Mouse (Mus musculus) liver, embryonic 14.5 days (tissue): ENCODE measurements around the gene Chrna1.

Experiments
- CTCF ChIP-seq: IDR thresholded peaks from 2 replicates; pipeline ENCODE4 v1.5.1; 2016; ENCODE audit warnings: antibody characterized with exemption, low read depth, control low read depth
- EP300 ChIP-seq: IDR thresholded peaks from 2 replicates; pipeline ENCODE4 v1.6.1; 2016; ENCODE audit warnings: antibody characterized with exemption, low read depth

- TF ChIP-seq CTCF (no peak), EP300 (no peak)
These were observed 52.2 kb downstream of the Chrna1 start for GRCm38 (mm10) chr2:73527956-73528355.
